Mouse (Mus musculus) midbrain, postnatal 0 days (tissue): ENCODE measurements around the gene Dppa5a. TPM values are rescaled to one million over a fixed set of nuclear protein-coding genes. Genes with fewer than 3 reads are reported as not detected.
"Not testable (repeated sequence)": the region's sequence is repeated elsewhere in the genome, so short reads cannot be mapped to it uniquely, and the experiment has no call there.

Experiments
- ATAC-seq: fragments of 200-750 bp; cut with Nextera tagmentation; 2 replicates; pipeline ENCODE4 v1.8.0; 2017; ENCODE audit warnings: moderate number of reproducible peaks, mild to moderate bottlenecking, moderate TSS enrichment, moderate library complexity; ENCODE audit not compliant: low FRiP score
- DNase-seq: peaks from one replicate; pipeline ENCODE4 v3.0.0-alpha.2; 2015; ENCODE audit warnings: low spot score
- H3K27ac ChIP-seq: fragments of 300-500 bp; sonication (generic); 2 replicates; pipeline ENCODE4 v1.5.1; 2014; ENCODE audit warnings: low read depth, mild to moderate bottlenecking, low read length, mixed read lengths
- H3K27me3 ChIP-seq: fragments of 300-500 bp; sonication (generic); 2 replicates; pipeline ENCODE4 v1.6.1; 2014; ENCODE audit warnings: low read length, control low read depth, mixed read lengths; ENCODE audit not compliant: insufficient read depth
- H3K36me3 ChIP-seq: fragments of 300-500 bp; sonication (generic); 2 replicates; pipeline ENCODE4 v1.6.1; 2014; ENCODE audit warnings: low read length, control low read depth, mixed read lengths; ENCODE audit not compliant: insufficient read depth
- H3K4me1 ChIP-seq: fragments of 300-500 bp; sonication (generic); 2 replicates; pipeline ENCODE4 v1.6.1; 2014; ENCODE audit warnings: mild to moderate bottlenecking, control low read depth, antibody characterized with exemption, low read length, mixed read lengths; ENCODE audit not compliant: insufficient read depth
- H3K4me2 ChIP-seq: fragments of 300-500 bp; sonication (generic); 2 replicates; pipeline ENCODE4 v1.6.1; 2014; ENCODE audit warnings: low read depth, mild to moderate bottlenecking, low read length, mixed read lengths; ENCODE audit not compliant: poor library complexity, severe bottlenecking
- H3K4me3 ChIP-seq: fragments of 300-500 bp; sonication (generic); 2 replicates; pipeline ENCODE4 v1.5.1; 2014; ENCODE audit warnings: low read depth, mild to moderate bottlenecking, low read length, moderate library complexity
- H3K9ac ChIP-seq: fragments of 300-500 bp; sonication (generic); replicated peaks from 2 replicates; pipeline ENCODE4 v1.6.1; 2014; ENCODE audit warnings: mild to moderate bottlenecking, low read length, moderate library complexity, mixed read lengths; ENCODE audit not compliant: poor library complexity, severe bottlenecking
- H3K9me3 ChIP-seq: fragments of 300-500 bp; sonication (generic); 2 replicates; pipeline ENCODE4 v1.6.1; 2016; ENCODE audit warnings: low read length, control low read depth
- CTCF ChIP-seq: IDR thresholded peaks from 2 replicates; pipeline ENCODE4 v1.5.1; 2016; ENCODE audit warnings: antibody characterized with exemption, mild to moderate bottlenecking
- WGBS: fragments of 180-500 bp; shearing (Covaris S2); extraction: QIAGEN DNeasy Blood & Tissue Kit; methylation state at CpG from one replicate; pipeline ENCODE4 v1.1.7; 2014; 5-methylcytosine and 5-hydroxymethylcytosine counted together
- polyA plus RNA-seq: library from polyadenylated mRNA; unstranded; fragments of >200 nt; fragmentation: Nextera tagmentation; extraction: Ambion mirVana; gene quantifications from 2 replicates; pipeline ENCODE4 v1.2.1, GENCODE M21; 2015
- total RNA-seq: library from RNA; depleted of rRNA; stranded (reverse); fragments of >200 nt; gene quantifications from 2 replicates; pipeline ENCODE4 v1.2.3, GENCODE M21; 2014; rRNA removed

Gene Dppa5a
- total and polyA plus RNA-seq, 2 experiments from 2014 or later, result 3.1 to 9.5 TPM

DNA sequence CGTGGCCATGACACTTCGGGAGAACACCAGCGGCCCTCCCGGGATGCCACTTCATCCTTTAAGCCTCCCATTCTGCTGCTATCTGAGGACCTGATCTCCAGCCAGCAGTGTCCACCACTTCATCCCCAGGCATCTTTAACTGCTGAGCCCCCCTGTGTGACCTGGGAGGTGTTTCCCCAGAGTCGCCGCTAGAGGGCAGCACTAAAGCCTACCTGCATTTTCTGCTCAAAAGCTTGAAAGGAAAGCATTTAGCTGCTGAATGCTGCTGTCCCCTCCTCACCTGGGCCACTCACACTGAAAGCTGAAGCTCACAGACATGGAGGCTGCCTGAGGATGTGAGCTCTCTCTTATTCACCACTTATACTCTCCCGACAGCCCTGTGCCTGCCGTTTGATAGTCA, 27.7 kb downstream of the Dppa5a start:
- H3K4me2 ChIP-seq, result peak overlapping the region; percentile 18; the same call in 1 of the 2 replicates
- TF ChIP-seq CTCF, result peak; percentile 87
- not testable (repeated sequence) for H3K27ac ChIP-seq, H3K27me3 ChIP-seq, H3K9ac ChIP-seq, H3K4me1 ChIP-seq, H3K9me3 ChIP-seq, H3K36me3 ChIP-seq, H3K4me3 ChIP-seq
- ATAC-seq (peak; percentile 56), DNase-seq (peak; percentile 51)
- WGBS, result 6% methylated on average over 8 of the region's 8 CpGs

DNA sequence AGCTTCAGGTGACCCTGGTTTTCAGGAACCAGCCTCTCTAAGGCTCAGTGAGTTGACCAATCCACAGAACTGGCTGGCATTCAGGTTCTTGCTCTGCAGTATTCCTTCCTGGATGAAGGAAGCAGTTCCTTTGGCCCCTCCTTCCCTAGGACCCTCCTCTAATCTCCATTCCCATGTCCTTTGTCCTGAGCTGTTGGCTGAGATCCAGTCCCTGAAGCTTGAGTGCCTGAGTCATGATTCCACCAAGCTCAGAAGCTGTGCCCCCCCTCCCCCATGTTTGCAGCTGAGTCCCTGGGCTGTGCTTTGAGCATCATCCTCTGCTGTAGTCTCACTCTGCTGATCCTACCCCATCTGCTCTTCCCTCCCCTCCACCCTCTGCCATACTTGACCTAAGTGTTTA, 30.9 kb downstream of the Dppa5a start:
- not testable (repeated sequence) for H3K27me3 ChIP-seq, H3K9me3 ChIP-seq, H3K36me3 ChIP-seq, H3K4me2 ChIP-seq, H3K27ac ChIP-seq, ATAC-seq, H3K4me3 ChIP-seq, H3K4me1 ChIP-seq, H3K9ac ChIP-seq
- DNase-seq, result peak; percentile 18

DNA sequence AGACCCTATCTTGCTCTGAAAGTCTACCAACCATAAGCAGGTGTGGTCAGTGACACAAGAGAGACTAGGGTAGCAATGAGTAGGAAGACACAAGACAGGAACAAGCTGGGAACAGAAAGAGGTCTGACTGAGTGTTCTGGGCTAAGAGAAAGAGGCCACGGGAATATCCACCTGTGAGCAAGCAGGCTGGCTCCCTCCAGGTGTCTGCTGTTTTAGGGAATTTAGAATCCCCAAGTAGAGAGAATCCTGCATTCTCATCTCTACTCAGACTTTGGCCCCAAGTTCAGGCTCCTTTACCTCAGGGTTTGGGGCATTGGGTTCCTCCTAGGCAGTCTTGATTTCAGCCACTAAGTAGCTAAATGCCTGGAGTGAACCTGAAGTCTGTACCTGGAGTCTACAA, 40.7 kb downstream of the Dppa5a start, which contains the start of gene Omt2b:
TSS of gene Omt2b (plus strand) at position 301 of the 400 bp plus-strand sequence.
- not testable (repeated sequence) for H3K27me3 ChIP-seq, H3K4me3 ChIP-seq, H3K9ac ChIP-seq, H3K9me3 ChIP-seq, ATAC-seq, DNase-seq, H3K4me1 ChIP-seq, H3K4me2 ChIP-seq, H3K27ac ChIP-seq, H3K36me3 ChIP-seq
- WGBS, result 82% methylated on average over 1 of the region's 1 CpGs

DNA sequence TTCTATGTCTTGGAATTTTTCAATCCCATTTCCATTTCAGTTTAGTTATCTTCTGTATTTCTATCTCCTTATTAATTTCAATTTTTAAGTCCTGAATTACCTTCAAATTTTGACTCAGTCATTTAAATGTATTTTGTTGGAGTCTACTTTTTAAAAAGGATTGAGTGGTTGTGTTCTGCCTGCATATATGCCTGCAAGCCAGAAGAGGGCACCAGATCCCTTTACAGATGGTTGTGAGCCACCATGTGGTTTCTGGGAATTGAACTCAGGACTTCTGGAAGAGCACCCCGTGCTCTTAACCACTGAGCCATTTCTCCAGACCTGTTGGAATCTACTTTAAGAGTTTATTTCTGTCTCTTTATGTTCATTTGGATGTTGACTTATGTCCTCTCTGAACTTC, 48.5 kb downstream of the Dppa5a start:
- WGBS, result 42% methylated on average over 1 of the region's 1 CpGs
- ATAC-seq (no peak), DNase-seq (no peak)
- Histone ChIP-seq H3K9me3 (no peaks in the 10 kb centered on the region), H3K4me1 (no peaks in the 10 kb centered on the region), H3K27me3 (no peaks in the 10 kb centered on the region), H3K9ac (no peak overlapping the region), H3K36me3 (no peaks in the 10 kb centered on the region), H3K4me3 (no peak overlapping the region), H3K27ac (no peak overlapping the region), H3K4me2 (no peak overlapping the region)
- TF ChIP-seq CTCF, result peak; percentile 61

Other genes starting within 250 kb of the Dppa5a start
- gene Gsta4, start 185.4 kb downstream of the Dppa5a start, total RNA-seq, result 12.9 and 17.1 TPM in 2 replicates
- gene Gsta4, start 185.4 kb downstream of the Dppa5a start, polyA plus RNA-seq, result 25.1 and 28.2 TPM in 2 replicates
- not detected in 2 replicates for gene Gsta1, start 137.5 kb downstream of the Dppa5a start, total RNA-seq
- gene Gsta1, start 137.5 kb downstream of the Dppa5a start, polyA plus RNA-seq, result not detected in 2 replicates
- not detected in 2 replicates for gene Gm3776, start 111.0 kb downstream of the Dppa5a start, total RNA-seq
- gene Gm3776, start 111.0 kb downstream of the Dppa5a start, polyA plus RNA-seq, result not detected in 2 replicates
- gene Gm10639, start 78.3 kb downstream of the Dppa5a start, total RNA-seq, result not detected in 2 replicates
- gene Gm10639, start 78.3 kb downstream of the Dppa5a start, polyA plus RNA-seq, result not detected in 2 replicates
- not detected in 2 replicates for gene Omt2a, start 53.4 kb downstream of the Dppa5a start, total RNA-seq
- not detected in 2 replicates for gene Omt2a, start 53.4 kb downstream of the Dppa5a start, polyA plus RNA-seq
- gene Omt2b, start 40.6 kb downstream of the Dppa5a start, total RNA-seq, result not detected in 2 replicates
- gene Omt2b, start 40.6 kb downstream of the Dppa5a start, polyA plus RNA-seq, result not detected in 2 replicates
- not detected in 2 replicates for gene Gsta2, start 12.4 kb downstream of the Dppa5a start, total RNA-seq
- gene Gsta2, start 12.4 kb downstream of the Dppa5a start, polyA plus RNA-seq, result not detected in 2 replicates
- gene Ooep, start 10.5 kb upstream of the Dppa5a start, total RNA-seq, result 6.0 and 6.1 TPM in 2 replicates
- gene Ooep, start 10.5 kb upstream of the Dppa5a start, polyA plus RNA-seq, result 5.0 and 5.3 TPM in 2 replicates
- 0.28 TPM in 1 of 2 replicates, not detected in the other for gene Ddx43, start 27.6 kb upstream of the Dppa5a start, total RNA-seq
- gene Ddx43, start 27.6 kb upstream of the Dppa5a start, polyA plus RNA-seq, result 0.31 and 0.43 TPM in 2 replicates
- gene Cgas, start 75.1 kb upstream of the Dppa5a start, total RNA-seq, result 0.55 and 0.71 TPM in 2 replicates
- 0.56 and 0.74 TPM in 2 replicates for gene Cgas, start 75.1 kb upstream of the Dppa5a start, polyA plus RNA-seq
- 27.1 and 27.5 TPM in 2 replicates for gene Mto1, start 80.0 kb upstream of the Dppa5a start, total RNA-seq
- 18.5 and 18.7 TPM in 2 replicates for gene Mto1, start 80.0 kb upstream of the Dppa5a start, polyA plus RNA-seq
- gene Gm17324, start 80.6 kb upstream of the Dppa5a start, total RNA-seq, result 0.47 and 5.4 TPM in 2 replicates
- 3.7 and 4.1 TPM in 2 replicates for gene Gm17324, start 80.6 kb upstream of the Dppa5a start, polyA plus RNA-seq
- gene Eef1a1, start 121.0 kb upstream of the Dppa5a start, total RNA-seq, result 6,169 and 7,035 TPM in 2 replicates
- gene Eef1a1, start 121.0 kb upstream of the Dppa5a start, polyA plus RNA-seq, result 2,410 and 2,461 TPM in 2 replicates
- gene Slc17a5, start 219.9 kb upstream of the Dppa5a start, total RNA-seq, result 14.7 and 15.1 TPM in 2 replicates
- gene Slc17a5, start 219.9 kb upstream of the Dppa5a start, polyA plus RNA-seq, result 12.8 and 16.8 TPM in 2 replicates
- 2.4 and 4.2 TPM in 2 replicates for gene Cd109, start 247.4 kb upstream of the Dppa5a start, total RNA-seq
- gene Cd109, start 247.4 kb upstream of the Dppa5a start, polyA plus RNA-seq, result 0.86 and 1.1 TPM in 2 replicates